Mouse (Mus musculus) urinary bladder, postnatal 14 days (tissue): Measurements from ENCODE around the gene Gm20390.
"Not testable (repeated sequence)": the region's sequence is repeated elsewhere in the genome, so short reads cannot be mapped to it uniquely, and the experiment has no call there.

Source experiments
- DNase-seq: peaks from one replicate; pipeline ENCODE4 v3.0.0; 2021; ENCODE audit warnings: low spot score

The Gm20390 gene

DNA sequence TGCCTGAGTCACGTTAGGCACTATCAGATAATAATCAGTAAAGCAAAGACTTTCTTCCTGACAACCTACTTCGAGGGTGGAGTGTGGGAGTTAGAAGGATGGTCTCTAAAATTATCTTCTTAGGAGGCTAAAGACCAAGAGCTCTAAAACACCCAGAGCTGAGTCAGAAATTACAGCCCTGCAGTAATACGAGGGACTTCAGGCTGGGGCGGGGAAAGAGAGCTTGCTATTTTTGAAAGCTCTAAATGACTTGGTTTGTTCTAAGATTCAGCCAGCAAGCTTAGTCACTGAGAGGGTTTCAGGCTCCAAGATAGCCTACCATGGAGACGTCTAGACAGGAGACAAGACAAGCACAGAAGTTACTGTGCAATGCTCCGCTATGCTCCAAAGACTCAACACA lies 2.7 kb downstream of the Gm20390 start:
- DNase-seq: no peak

DNA sequence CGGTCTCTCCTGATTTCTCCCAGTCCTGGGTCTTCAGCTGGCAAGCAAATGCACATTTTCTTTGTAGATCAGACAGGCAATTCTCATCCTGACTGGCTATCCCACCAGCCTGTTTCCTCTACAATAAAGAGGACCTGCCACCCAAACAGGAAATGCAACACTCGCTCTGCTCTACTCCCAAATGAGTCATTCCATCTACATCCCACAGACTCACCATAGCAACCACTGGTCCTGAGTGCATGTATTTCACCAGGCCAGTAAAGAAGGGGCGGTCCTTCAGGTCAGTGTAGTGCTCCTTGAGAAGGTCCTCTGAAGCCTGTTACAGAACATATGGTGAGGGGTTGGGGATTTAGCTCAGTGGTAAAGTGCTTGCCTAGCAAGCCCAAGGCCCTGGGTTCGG lies 5.1 kb downstream of the Gm20390 start:
- DNase-seq: no peak

DNA sequence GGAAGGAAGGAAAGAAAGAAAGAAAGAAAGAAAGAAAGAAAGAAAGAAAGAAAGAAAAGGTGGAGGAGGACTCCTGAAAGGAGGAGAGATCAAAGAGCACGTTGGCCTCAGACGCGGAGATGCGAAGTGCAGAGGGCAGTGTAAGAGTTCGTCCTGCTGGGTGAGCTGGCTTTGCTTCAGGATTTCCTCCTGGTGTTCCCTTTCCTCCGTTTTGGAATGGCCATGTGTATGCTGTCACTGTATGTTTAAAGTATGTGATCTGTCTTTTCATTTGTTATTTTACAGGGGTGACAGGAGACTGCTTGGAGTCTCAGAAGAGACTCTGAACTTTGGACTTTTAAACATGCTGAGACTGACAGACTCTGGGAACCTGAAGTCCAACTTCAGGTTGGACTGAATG lies 6.6 kb downstream of the Gm20390 start:
- no peak for DNase-seq

DNA sequence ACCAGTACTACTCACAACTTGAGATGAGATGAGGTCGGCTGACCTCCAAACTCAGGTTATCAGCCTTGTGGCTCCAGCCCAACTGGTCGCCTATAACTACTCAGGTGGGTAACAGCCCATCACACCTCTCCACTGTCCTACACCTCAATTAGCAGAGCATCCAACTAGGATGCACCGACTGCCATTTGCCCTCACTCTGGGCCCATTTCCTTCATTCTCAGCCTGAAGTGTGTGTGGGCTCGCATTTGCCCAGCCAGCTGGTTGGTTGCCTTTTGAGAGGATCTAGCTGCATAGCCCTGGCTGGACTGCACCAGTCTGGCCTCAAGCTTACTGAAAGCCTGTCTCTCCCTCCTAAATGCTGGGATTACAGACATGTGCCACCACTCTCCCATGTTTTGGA lies 10.3 kb downstream of the Gm20390 start:
- DNase-seq: no peak

- DNase-seq: no peak
These were observed 11.0 kb downstream of the Gm20390 start for GRCm38 (mm10) chr11:93957031-93957555.

DNA sequence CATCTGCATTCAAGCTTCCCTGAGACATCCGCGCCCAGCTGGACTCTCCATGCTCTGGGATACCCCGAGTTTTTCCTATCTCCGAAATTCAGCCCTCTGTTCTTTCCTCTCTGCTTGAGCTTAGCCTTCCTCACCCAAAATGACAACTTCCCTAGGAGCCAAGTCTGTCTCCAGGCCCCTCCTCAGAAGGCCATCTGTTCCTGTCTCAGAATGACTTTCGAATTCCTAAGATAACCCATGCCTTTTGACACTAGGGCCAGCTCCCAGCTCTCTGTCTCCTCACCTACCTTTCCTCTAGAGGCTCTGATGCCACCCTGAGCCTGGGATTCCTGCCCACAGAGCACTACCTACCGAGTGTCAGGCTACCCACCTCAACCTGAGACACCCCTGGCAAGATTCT lies 11.9 kb downstream of the Gm20390 start, which contains the start of gene Nme2:
Nme2 (minus strand) TSS at position 101 of the 400 bp plus-strand sequence.
- no peak for DNase-seq

GRCm38 (mm10) chr11:93955256-93956150 lies 12.6 kb downstream of the Gm20390 start:
- peak; percentile 96 for DNase-seq

DNA sequence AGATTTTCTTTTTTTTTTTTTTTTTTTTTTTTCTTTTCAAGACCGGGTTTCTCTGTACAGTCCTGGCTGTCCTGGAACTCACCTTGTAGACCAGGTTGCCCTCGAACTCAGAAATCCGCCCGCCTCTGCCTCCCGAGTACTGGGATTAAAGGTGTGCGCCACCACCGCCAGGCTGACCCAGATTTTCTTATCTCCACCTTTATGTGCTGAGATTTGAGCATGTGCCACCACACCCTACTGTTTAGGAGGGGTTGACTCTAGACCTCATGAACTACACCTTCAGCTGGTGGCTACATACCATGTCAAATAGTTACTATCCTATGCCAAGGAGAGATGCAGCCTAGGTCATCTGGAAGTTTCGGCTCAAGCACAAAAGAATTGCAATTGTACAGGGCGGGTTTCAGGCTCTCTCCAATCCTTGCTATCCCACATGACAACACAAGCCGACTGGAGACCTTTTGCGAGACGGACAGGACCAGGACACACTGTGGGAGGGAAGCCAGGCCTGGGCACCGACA lies 13.3 kb downstream of the Gm20390 start:
- no peak for DNase-seq

DNA sequence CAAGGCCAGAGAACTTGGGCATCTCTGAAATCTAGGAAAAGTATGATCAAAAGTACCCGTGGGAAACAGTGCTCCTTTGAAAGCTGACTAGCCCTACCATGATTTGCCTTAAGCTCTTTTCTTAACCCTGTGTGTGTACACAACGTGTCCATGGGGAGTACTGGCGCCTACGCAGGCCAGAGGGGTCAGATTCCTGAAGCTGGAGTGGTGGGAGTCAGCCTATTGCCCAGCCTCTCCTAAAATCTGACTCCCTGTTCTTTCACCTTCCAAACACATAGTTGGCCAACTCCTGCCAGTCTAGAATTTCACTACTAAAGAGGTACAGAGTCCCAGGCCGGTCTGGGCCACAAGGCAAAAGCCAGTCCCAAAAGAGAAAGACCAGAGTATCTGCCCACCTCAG lies 15.7 kb downstream of the Gm20390 start:
- DNase-seq: no peak

DNA sequence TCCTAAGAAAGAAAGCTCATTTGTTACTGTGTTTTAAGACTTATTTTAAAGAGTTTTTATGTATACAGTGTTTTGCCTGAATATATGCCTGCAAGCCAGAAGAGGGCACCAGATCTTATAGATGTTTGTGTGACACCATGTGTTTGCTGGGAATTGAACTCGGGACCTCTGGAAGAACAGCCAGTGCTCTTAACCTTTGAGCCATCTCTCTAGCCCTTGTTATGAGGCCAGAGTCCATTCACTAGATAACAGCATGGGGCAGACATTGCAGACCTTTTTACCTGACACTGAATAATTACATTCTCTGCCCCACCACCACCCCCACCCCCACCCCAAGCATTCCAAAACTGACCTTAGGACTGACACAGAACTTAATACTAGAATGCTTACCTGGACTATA lies 18.0 kb downstream of the Gm20390 start:
- DNase-seq: no peak

DNA sequence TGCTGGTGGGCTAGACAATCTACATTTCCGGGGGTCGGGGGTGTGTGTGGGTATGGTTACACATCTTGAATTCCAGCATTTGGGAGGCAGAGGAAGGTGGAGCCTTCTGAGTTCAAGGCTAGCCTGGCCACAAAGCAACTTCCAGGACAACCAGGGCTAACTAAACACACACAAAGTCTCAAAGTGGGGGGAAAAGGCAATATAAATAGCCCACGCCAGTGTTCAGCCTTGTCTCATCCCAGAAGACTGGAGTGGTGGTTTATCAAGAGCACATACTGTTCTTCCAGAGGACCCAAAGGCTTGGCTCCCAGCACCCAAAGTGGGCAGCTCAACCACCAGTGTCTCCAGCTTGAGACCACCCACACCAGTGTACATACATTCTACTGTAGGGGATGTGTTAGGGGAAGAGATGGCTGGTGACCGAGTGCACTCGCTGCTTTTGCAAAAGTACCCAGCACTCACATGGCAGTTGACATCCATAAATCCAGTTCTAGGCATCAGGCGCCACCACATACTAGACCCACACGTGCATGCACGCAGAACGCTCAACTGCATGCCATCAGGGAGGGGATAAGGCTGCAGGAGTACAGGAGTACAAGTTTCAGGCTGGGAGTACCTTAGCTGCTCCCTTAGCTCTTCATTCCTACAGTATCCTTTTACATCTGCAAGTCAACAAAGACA lies 19.1 kb downstream of the Gm20390 start:
- DNase-seq: no peak

GRCm38 (mm10) chr11:93944986-93945385 lies 23.1 kb downstream of the Gm20390 start:
- no peak for DNase-seq

GRCm38 (mm10) chr11:93940906-93941305 lies 27.2 kb downstream of the Gm20390 start:
- DNase-seq: no peak

- no peak for DNase-seq
These were observed 39.0 kb downstream of the Gm20390 start for GRCm38 (mm10) chr11:93929106-93929505.

GRCm38 (mm10) chr11:93915019-93915418 lies 53.1 kb downstream of the Gm20390 start:
- DNase-seq: not testable (repeated sequence)

- no peak for DNase-seq
These were observed 56.5 kb downstream of the Gm20390 start for GRCm38 (mm10) chr11:93911603-93912002.

DNA sequence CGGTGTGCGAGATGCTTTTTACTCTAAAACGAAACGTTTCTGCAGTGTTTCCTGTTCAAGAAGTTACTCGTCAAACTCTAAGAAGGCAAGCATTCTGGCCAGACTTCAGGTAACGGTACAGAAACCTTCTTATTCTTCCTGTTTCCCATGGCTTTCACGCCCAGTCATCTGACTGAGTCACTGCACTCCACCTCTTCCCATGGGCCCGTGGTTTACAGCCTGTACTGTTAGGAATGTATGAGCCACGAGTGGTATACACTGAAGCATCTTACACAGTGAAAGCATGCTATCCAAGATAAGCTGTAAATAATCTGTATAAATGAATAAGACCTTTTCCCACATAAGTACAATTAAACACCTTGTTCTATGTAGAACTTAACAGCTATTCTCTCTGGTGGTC lies 59.3 kb downstream of the Gm20390 start:
- DNase-seq: no peak

- DNase-seq: no peak
These were observed 60.3 kb downstream of the Gm20390 start for GRCm38 (mm10) chr11:93907839-93908238.

DNA sequence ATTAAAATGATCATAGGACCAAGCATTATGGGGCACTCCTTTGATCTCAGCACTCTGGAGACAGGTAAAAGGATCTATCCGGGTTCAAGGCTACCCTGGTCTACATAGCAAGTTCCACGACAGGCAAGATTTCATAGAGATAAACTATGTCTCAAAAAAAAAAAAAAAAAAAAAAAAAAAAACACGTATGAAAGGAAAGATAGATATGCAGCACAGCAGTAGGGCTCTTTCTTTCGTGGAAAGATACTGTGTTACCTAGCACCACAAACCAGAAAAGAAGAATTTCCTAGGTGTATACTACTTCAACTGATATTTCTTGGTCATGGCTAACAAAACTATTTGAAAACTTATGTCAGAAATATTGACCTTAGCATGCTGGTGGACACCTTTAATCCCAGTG lies 61.3 kb downstream of the Gm20390 start:
- DNase-seq: no peak
